Mouse (Mus musculus): ENCODE results near the gene Odf3. TPM values are rescaled to one million over a fixed set of nuclear protein-coding genes. Genes with fewer than 3 reads are reported as not detected.

The Odf3 gene
- total and polyA plus RNA-seq, 3 experiments: 0.11 TPM; not detected in 2

DNA sequence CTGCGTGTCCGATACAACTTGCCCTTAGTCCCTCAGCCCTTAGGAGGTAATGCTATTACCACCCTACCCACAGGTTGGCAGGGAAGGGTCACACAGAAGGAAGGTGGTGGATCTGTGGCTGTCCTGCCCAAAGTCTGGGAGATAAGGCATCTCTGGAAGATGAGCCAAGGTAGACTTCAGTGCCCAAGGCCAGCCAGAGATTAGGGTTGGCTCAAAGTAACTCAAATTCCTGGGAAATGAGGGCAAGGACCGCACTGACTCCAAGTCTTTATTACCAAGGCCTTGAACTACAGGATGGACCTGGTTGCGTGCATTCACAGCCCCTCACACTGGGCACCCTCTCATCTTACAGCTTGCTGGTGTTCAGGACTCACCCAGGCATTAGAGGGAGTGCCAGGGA is 4.3 kb downstream of the Odf3 start:
- TF ChIP-seq TAL1 (conservative IDR thresholded peaks at IDR 0.05; ENCODE audit: low read depth, low read length): no peak
- TF ChIP-seq CTCF (IDR thresholded peaks at IDR 0.05; ENCODE audit: low read depth, low read length): no peak
- no peak for TF ChIP-seq POLR2AphosphoS5 (IDR thresholded peaks at IDR 0.05; ENCODE audit: insufficient replicate concordance, low read depth, low read length)
- TF ChIP-seq GATA2 (IDR thresholded peaks at IDR 0.05; ENCODE audit: borderline replicate concordance, low read depth, low read length): no peak
- TF ChIP-seq GATA1 (IDR thresholded peaks at IDR 0.05; ENCODE audit: borderline replicate concordance, low read length): no peak
- peaks cover 52% of the 10 kb centered on the region for H3K36me3 ChIP-seq (replicated peaks)
- peaks cover 43% of the 10 kb centered on the region for H3K4me1 ChIP-seq (ENCODE audit: insufficient read depth, low read depth, low read length)
- H3K27me3 ChIP-seq (ENCODE audit: insufficient read depth, low read length): peaks cover 16% of the 10 kb centered on the region
- DNase-seq (ENCODE audit: low spot score): no peak
- H3K4me3 ChIP-seq (ENCODE audit: low read depth, low read length): no peak overlapping the region
- no peaks in the 10 kb centered on the region for H3K9me3 ChIP-seq (replicated peaks)
- ATAC-seq (ENCODE audit: extremely low read depth, insufficient number of reproducible peaks, low FRiP score, poor library complexity, severe bottlenecking): no peak

DNA sequence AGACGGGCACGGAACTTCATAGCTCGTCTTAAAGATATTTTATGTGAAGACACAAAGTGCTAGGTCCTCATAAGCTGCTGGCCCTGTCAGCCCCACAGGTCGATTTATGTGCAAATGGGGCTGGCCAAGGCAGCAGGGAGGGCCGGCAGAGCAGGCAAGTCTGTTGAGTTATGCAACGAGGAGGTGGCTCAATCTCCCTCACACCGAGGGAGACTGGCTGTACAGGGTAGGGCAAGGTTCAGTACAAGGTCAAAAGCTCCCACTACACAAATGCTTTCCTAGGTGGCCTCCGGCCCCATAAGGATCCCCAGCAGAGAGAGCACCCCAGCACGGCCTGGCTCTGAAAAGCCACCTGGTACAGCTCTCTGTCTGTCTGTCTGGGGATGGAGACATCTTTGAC is 5.8 kb downstream of the Odf3 start:
- Histone ChIP-seq H3K27me3 (ENCODE audit: insufficient read depth, low read length) (peaks cover 5% of the 10 kb centered on the region; the same call in 1 of the 2 replicates), H3K4me1 (ENCODE audit: insufficient read depth, low read depth, low read length) (peaks cover 53% of the 10 kb centered on the region), H3K4me3 (ENCODE audit: low read depth, low read length) (no peak overlapping the region; the same call in 1 of the 2 replicates), H3K36me3 (replicated peaks) (peaks cover 58% of the 10 kb centered on the region), H3K9me3 (replicated peaks) (no peaks in the 10 kb centered on the region)
- no peak for TF ChIP-seq GATA1 (IDR thresholded peaks at IDR 0.05; ENCODE audit: borderline replicate concordance, low read length)
- no peak for TF ChIP-seq POLR2AphosphoS5 (IDR thresholded peaks at IDR 0.05; ENCODE audit: insufficient replicate concordance, low read depth, low read length)
- no peak for TF ChIP-seq GATA2 (IDR thresholded peaks at IDR 0.05; ENCODE audit: borderline replicate concordance, low read depth, low read length)
- no peak for TF ChIP-seq CTCF (IDR thresholded peaks at IDR 0.05; ENCODE audit: low read depth, low read length)
- no peak for TF ChIP-seq TAL1 (conservative IDR thresholded peaks at IDR 0.05; ENCODE audit: low read depth, low read length)
- ATAC-seq (ENCODE audit: extremely low read depth, insufficient number of reproducible peaks, low FRiP score, poor library complexity, severe bottlenecking) (no peak), DNase-seq (ENCODE audit: low spot score) (no peak)

DNA sequence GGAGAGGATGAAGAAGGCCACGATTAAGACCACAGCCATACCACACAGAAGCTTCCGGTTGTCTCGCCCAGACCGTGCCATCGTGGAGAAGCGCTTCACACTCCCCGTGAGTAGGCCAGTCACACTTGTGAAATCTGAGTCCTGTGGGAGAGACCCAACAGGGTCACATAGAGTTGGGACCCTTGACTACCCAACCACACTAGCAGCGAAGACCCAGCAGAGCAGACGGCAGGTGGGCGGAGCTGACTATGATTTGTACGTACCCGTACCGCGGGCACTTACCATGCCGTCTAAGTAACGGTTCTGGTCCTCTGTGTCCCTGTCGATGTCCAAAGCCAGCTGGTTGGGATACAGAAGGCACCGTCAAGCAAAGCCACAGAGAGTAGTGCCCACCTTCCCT is 6.9 kb downstream of the Odf3 start:
- Histone ChIP-seq H3K36me3 (replicated peaks) (peaks cover 69% of the 10 kb centered on the region), H3K4me1 (ENCODE audit: insufficient read depth, low read depth, low read length) (peaks cover 64% of the 10 kb centered on the region), H3K4me3 (ENCODE audit: low read depth, low read length) (peak overlapping the region; percentile 95; the same call in 1 of the 2 replicates), H3K27me3 (ENCODE audit: insufficient read depth, low read length) (no peaks in the 10 kb centered on the region), H3K9me3 (replicated peaks) (no peaks in the 10 kb centered on the region)
- ATAC-seq (ENCODE audit: extremely low read depth, insufficient number of reproducible peaks, low FRiP score, poor library complexity, severe bottlenecking): no peak
- TF ChIP-seq CTCF (IDR thresholded peaks at IDR 0.05; ENCODE audit: low read depth, low read length): no peak
- TF ChIP-seq POLR2AphosphoS5 (IDR thresholded peaks at IDR 0.05; ENCODE audit: insufficient replicate concordance, low read depth, low read length): no peak
- no peak for TF ChIP-seq GATA1 (IDR thresholded peaks at IDR 0.05; ENCODE audit: borderline replicate concordance, low read length)
- no peak for TF ChIP-seq GATA2 (IDR thresholded peaks at IDR 0.05; ENCODE audit: borderline replicate concordance, low read depth, low read length)
- no peak for TF ChIP-seq TAL1 (conservative IDR thresholded peaks at IDR 0.05; ENCODE audit: low read depth, low read length)
- DNase-seq (ENCODE audit: low spot score): no peak

DNA sequence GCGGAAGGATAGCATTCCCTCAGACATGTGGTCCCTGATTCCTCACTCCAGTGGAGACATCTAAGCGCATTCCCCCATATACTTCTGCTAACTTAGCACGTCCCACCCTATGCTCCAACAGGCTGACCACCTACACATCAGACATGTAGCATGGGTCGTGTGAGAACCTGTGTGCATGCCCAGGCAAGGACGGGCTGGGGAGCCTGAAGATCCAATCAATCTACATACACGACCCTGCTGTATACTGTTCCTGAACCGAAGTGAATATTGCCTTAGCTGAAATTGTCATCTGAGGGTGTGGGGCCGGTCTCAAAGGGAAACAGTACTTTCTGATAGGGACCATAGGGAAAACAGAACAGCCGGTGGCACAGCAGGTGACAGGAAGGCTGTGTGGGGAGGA is 7.6 kb downstream of the Odf3 start:
- H3K9me3 ChIP-seq (replicated peaks): no peaks in the 10 kb centered on the region
- peaks cover 70% of the 10 kb centered on the region for H3K4me1 ChIP-seq (ENCODE audit: insufficient read depth, low read depth, low read length)
- H3K36me3 ChIP-seq (replicated peaks): peaks cover 74% of the 10 kb centered on the region
- H3K27me3 ChIP-seq (ENCODE audit: insufficient read depth, low read length): no peaks in the 10 kb centered on the region
- DNase-seq (ENCODE audit: low spot score) (no peak), ATAC-seq (ENCODE audit: extremely low read depth, insufficient number of reproducible peaks, low FRiP score, poor library complexity, severe bottlenecking) (no peak)
- peak overlapping the region; percentile 95 for H3K4me3 ChIP-seq (ENCODE audit: low read depth, low read length)
- TF ChIP-seq POLR2AphosphoS5 (IDR thresholded peaks at IDR 0.05; ENCODE audit: insufficient replicate concordance, low read depth, low read length) (no peak), TAL1 (conservative IDR thresholded peaks at IDR 0.05; ENCODE audit: low read depth, low read length) (no peak), GATA2 (IDR thresholded peaks at IDR 0.05; ENCODE audit: borderline replicate concordance, low read depth, low read length) (no peak), CTCF (IDR thresholded peaks at IDR 0.05; ENCODE audit: low read depth, low read length) (no peak), GATA1 (IDR thresholded peaks at IDR 0.05; ENCODE audit: borderline replicate concordance, low read length) (no peak)

DNA sequence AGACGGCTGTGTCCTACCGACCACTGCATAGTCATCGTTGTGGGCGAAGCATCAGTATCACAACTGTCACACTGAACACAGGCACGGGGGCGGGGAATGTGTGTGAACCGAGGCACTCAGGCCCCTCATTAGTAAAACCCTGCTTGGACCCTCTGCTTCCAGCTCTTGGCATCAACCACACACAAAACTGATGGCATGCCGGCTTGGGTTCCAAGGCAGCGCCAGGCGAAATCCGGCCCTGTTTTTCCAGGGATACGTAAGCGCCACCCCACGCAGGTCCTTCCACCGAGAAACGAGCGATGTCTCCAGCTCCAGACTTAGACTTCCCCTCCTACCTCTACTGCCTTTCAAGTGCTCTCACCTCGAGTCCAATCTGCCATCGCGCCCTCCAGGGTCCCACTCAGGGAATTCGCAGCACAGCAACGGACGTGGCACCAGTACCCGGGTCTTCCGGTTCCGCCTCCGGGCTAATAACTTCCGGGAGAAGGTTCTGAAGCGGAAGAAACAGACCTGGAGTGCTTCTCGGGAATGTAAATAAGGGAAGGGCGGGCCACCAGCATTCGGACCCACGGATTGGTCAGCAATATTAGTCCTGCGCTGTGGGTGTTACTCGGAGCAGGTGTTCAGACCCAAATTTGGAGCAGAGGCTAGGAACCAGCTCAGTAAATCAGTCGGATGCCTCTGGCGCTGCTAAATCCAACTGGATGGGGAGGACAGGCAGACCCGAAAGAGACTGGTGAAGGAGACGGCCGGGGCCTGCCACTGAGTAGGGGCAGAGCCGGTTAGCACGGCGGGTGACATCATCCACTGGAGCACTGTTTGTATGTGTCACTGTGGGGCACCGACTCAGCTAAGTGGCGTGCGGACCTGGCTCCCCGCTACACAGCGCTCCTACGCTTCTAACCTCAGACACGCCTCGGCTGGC is 8.5 kb downstream of the Odf3 start, which contains the start of gene Gm45785:
Gene Gm45785, minus strand, starts transcription at position 472 of the 925 bp plus-strand sequence.
- DNase-seq (ENCODE audit: low spot score): peak; percentile 93
- Histone ChIP-seq H3K4me1 (ENCODE audit: insufficient read depth, low read depth, low read length) (peaks cover 71% of the 10 kb centered on the region), H3K4me3 (ENCODE audit: low read depth, low read length) (peak within 1 kb of the TSS; percentile 95), H3K27me3 (ENCODE audit: insufficient read depth, low read length) (no peaks in the 10 kb centered on the region), H3K9me3 (replicated peaks) (no peaks in the 10 kb centered on the region), H3K36me3 (replicated peaks) (peaks cover 74% of the 10 kb centered on the region)
- ATAC-seq (ENCODE audit: extremely low read depth, insufficient number of reproducible peaks, low FRiP score, poor library complexity, severe bottlenecking): peak; percentile 73
- TF ChIP-seq POLR2AphosphoS5 (IDR thresholded peaks at IDR 0.05; ENCODE audit: insufficient replicate concordance, low read depth, low read length): no peak
- TF ChIP-seq GATA2 (IDR thresholded peaks at IDR 0.05; ENCODE audit: borderline replicate concordance, low read depth, low read length): no peak
- TF ChIP-seq TAL1 (conservative IDR thresholded peaks at IDR 0.05; ENCODE audit: low read depth, low read length): no peak
- no peak for TF ChIP-seq CTCF (IDR thresholded peaks at IDR 0.05; ENCODE audit: low read depth, low read length)
- TF ChIP-seq GATA1 (IDR thresholded peaks at IDR 0.05; ENCODE audit: borderline replicate concordance, low read length): no peak
